Mouse (Mus musculus): ENCODE measurements around the gene Ppp1r16b. TPM values are rescaled to one million over a fixed set of nuclear protein-coding genes. Genes with fewer than 3 reads are reported as not detected.
A peak's percentile ranks its signal among the peaks of the same experiment; 100 is the strongest.
"Not testable (repeated sequence)": the region's sequence is repeated elsewhere in the genome, so short reads cannot be mapped to it uniquely, and the experiment has no call there.

Gene Ppp1r16b
- polyA plus RNA-seq, 1 experiment from 2014 or later = 4.0 TPM

DNA sequence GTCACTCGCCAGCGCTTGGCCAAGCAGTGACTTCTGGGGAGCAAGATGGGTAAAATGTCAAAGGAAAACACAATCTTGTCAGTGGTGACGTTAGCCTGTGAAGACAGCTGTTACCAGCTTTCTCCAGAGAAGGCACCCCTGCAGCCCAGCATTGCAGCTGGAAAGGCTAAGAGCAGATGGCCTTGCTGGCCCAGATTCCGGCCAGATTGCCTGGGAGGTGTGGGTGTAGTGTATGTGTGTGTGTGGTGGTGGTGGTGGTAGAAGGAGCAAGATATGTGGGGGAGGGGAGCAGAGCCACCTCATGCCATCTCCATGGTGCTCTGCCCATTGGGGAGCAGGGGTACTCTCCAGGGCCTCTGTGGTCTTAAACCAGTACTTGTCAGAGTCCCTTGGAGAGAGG, 67.9 kb downstream of the Ppp1r16b start:
- Histone ChIP-seq H3K9me3 (ENCODE audit: control insufficient read depth, low read length) (no peaks in the 10 kb centered on the region), H3K4me2 (ENCODE audit: low read depth) (no peak overlapping the region), H3K9ac (ENCODE audit: low read length) (no peak overlapping the region), H3K27ac (ENCODE audit: low read depth, low read length) (no peak overlapping the region), H3K4me3 (ENCODE audit: low read depth, low read length) (no peak overlapping the region), H3K27me3 (ENCODE audit: control insufficient read depth, insufficient read depth, low read length) (no peaks in the 10 kb centered on the region), H3K36me3 (ENCODE audit: control insufficient read depth, insufficient read depth, low read length) (no peaks in the 10 kb centered on the region), H3K4me1 (ENCODE audit: control insufficient read depth, insufficient read depth, low read length) (no peaks in the 10 kb centered on the region)
- DNase-seq (ENCODE audit: low spot score) (no peak), ATAC-seq (ENCODE audit: insufficient read depth, low FRiP score, low TSS enrichment) (no peak)
- WGBS = 69% methylated on average over 4 of the region's 4 CpGs

DNA sequence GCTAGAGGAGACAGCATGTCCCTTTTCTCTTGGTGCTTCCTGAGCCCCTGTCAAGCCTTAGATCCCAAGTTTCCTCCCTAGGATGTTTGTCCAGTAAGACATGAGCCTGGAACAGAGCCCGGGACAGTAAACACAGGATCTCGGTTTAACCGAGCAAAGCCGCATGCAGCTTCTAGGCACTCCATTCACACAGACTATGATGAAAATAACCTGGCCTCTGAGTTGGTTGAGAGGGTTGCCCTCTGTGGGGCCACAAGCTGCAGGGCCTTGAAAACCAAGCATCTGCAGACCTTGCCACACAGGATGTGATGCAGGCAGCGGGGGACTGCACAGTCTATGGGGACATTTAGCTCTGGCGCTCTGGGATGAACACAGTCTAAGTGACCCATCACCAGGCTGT, 68.7 kb downstream of the Ppp1r16b start:
- no peak for DNase-seq (ENCODE audit: low spot score)
- H3K4me3 ChIP-seq (ENCODE audit: low read depth, low read length) = no peak overlapping the region
- no peak overlapping the region for H3K4me2 ChIP-seq (ENCODE audit: low read depth)
- H3K4me1 ChIP-seq (ENCODE audit: control insufficient read depth, insufficient read depth, low read length) = no peaks in the 10 kb centered on the region
- no peaks in the 10 kb centered on the region for H3K9me3 ChIP-seq (ENCODE audit: control insufficient read depth, low read length)
- no peak for ATAC-seq (ENCODE audit: insufficient read depth, low FRiP score, low TSS enrichment)
- H3K36me3 ChIP-seq (ENCODE audit: control insufficient read depth, insufficient read depth, low read length) = no peaks in the 10 kb centered on the region
- H3K27me3 ChIP-seq (ENCODE audit: control insufficient read depth, insufficient read depth, low read length) = no peaks in the 10 kb centered on the region
- 92% methylated on average over 6 of the region's 6 CpGs for WGBS
- no peak overlapping the region for H3K9ac ChIP-seq (ENCODE audit: low read length)
- no peak overlapping the region for H3K27ac ChIP-seq (ENCODE audit: low read depth, low read length)

DNA sequence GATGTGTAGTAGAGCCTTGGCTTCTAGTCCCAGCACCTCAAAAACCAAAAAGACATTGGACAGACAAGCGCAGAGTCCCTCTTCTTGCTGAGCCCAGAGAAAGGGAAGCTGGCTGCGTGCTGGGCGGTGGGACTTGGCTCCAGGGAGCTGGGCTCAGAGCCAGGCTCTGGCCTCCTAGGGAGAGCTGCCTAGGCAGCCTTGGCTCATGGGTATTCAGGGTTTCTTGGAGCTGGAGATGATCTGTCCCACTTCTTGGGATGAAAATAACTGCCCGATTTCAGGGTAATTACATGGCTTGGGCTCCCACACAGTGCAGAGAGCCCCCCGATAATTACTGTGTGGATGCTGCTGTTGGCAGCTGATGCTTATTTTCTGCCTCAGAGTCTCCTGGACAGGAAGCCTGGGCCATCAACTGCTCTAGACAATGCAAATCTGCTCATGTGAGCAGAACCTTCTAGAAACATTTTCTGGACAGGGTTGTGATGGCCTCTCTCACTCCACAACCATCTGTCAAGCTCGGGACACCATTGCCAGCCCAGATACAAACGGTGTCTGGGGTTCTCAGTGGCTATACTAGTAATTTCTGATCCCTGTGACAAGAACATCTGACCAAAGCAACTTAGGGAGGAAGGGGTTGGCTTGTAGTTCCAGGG, 69.4 kb downstream of the Ppp1r16b start:
- H3K9me3 ChIP-seq (ENCODE audit: control insufficient read depth, low read length) = no peaks in the 10 kb centered on the region
- DNase-seq (ENCODE audit: low spot score) (no peak), ATAC-seq (ENCODE audit: insufficient read depth, low FRiP score, low TSS enrichment) (no peak)
- H3K4me2 ChIP-seq (ENCODE audit: low read depth) = no peak overlapping the region
- no peak overlapping the region for H3K4me3 ChIP-seq (ENCODE audit: low read depth, low read length)
- H3K9ac ChIP-seq (ENCODE audit: low read length) = no peak overlapping the region
- 85% methylated on average over 7 of the region's 7 CpGs for WGBS
- H3K36me3 ChIP-seq (ENCODE audit: control insufficient read depth, insufficient read depth, low read length) = no peaks in the 10 kb centered on the region
- no peak overlapping the region for H3K27ac ChIP-seq (ENCODE audit: low read depth, low read length)
- H3K4me1 ChIP-seq (ENCODE audit: control insufficient read depth, insufficient read depth, low read length) = no peaks in the 10 kb centered on the region
- no peaks in the 10 kb centered on the region for H3K27me3 ChIP-seq (ENCODE audit: control insufficient read depth, insufficient read depth, low read length)

DNA sequence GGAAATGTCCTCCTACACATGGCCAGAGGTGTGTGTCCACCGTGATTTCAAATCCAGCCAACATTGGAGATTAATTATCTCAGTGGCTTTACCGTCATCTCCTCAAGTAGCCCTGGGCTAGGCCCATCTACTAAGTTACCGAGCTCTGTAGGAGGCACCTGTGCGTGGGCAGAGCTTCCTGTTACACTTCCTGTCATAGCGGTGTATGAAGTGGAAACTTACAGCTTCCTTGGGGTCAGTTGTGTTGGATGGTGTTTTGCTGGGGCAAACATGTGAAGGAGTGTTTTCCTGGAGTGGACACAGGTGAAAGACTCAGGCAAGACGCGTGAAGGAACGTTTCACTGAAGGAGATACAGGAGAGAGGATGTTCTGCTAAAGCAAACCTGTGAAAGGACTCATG, 70.1 kb downstream of the Ppp1r16b start:
- 90% methylated on average over 8 of the region's 8 CpGs for WGBS
- H3K4me3 ChIP-seq (ENCODE audit: low read depth, low read length) = no peak overlapping the region
- no peak overlapping the region for H3K4me2 ChIP-seq (ENCODE audit: low read depth)
- DNase-seq (ENCODE audit: low spot score) (no peak), ATAC-seq (ENCODE audit: insufficient read depth, low FRiP score, low TSS enrichment) (no peak)
- no peaks in the 10 kb centered on the region for H3K36me3 ChIP-seq (ENCODE audit: control insufficient read depth, insufficient read depth, low read length)
- H3K9ac ChIP-seq (ENCODE audit: low read length) = no peak overlapping the region
- no peaks in the 10 kb centered on the region for H3K27me3 ChIP-seq (ENCODE audit: control insufficient read depth, insufficient read depth, low read length)
- no peaks in the 10 kb centered on the region for H3K4me1 ChIP-seq (ENCODE audit: control insufficient read depth, insufficient read depth, low read length)
- no peak overlapping the region for H3K27ac ChIP-seq (ENCODE audit: low read depth, low read length)
- no peaks in the 10 kb centered on the region for H3K9me3 ChIP-seq (ENCODE audit: control insufficient read depth, low read length)

DNA sequence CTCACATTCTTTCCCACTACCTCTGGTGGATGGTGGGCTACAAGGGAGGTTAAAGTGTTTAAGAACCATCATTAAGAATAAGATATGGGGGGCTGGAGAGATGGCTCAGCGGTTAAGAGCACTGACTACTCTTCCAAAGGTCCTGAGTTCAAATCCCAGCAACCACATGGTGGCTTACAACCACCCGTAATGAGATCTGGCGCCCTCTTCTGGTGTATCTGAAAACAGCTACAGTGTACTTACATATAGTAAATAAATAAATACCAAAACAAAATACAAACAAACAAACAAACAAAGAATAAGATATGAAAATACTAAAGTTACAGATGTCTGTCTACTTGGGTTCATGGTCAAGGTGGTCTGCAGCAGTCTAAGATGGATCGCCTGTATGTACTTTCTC, 71.0 kb downstream of the Ppp1r16b start:
- not testable (repeated sequence) for H3K4me1 ChIP-seq (ENCODE audit: control insufficient read depth, insufficient read depth, low read length); H3K9ac ChIP-seq (ENCODE audit: low read length); H3K4me3 ChIP-seq (ENCODE audit: low read depth, low read length); H3K27ac ChIP-seq (ENCODE audit: low read depth, low read length); DNase-seq (ENCODE audit: low spot score); H3K27me3 ChIP-seq (ENCODE audit: control insufficient read depth, insufficient read depth, low read length); ATAC-seq (ENCODE audit: insufficient read depth, low FRiP score, low TSS enrichment); H3K36me3 ChIP-seq (ENCODE audit: control insufficient read depth, insufficient read depth, low read length); H3K9me3 ChIP-seq (ENCODE audit: control insufficient read depth, low read length); H3K4me2 ChIP-seq (ENCODE audit: low read depth)
- WGBS = 83% methylated on average over 4 of the region's 4 CpGs

DNA sequence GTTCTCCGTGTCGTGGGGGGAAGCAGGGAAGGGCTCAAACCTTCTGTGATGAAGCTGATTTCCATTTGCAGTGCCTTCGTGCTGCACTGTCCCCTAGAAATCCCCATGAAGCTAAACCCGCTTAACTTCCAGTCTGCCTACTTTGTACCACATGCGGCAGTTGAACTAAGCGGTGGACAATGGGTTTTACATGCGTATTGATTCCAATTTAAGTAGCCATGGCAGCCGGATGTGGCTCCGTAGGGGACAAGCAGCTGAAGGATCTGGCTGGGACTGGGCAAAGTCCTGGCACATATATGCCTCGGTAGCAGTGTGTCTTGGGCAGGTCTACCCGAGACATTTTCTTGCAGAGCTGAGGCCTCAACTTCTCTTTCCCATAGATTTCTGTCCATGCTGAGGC, 73.4 kb downstream of the Ppp1r16b start:
- H3K9ac ChIP-seq (ENCODE audit: low read length) = no peak overlapping the region
- 0 out of 2 replicates have a peak, but pooled peaks have one; percentile 35 for ATAC-seq (ENCODE audit: insufficient read depth, low FRiP score, low TSS enrichment)
- no peaks in the 10 kb centered on the region for H3K4me1 ChIP-seq (ENCODE audit: control insufficient read depth, insufficient read depth, low read length)
- 0 out of 2 replicates have a peak, but pooled peaks cover 3% of the 10 kb centered on the region for H3K9me3 ChIP-seq (ENCODE audit: control insufficient read depth, low read length)
- DNase-seq (ENCODE audit: low spot score) = no peak
- no peak overlapping the region for H3K4me3 ChIP-seq (ENCODE audit: low read depth, low read length)
- no peak overlapping the region for H3K27ac ChIP-seq (ENCODE audit: low read depth, low read length)
- H3K27me3 ChIP-seq (ENCODE audit: control insufficient read depth, insufficient read depth, low read length) = no peaks in the 10 kb centered on the region
- H3K36me3 ChIP-seq (ENCODE audit: control insufficient read depth, insufficient read depth, low read length) = no peaks in the 10 kb centered on the region
- WGBS = 74% methylated on average over 11 of the region's 11 CpGs
- H3K4me2 ChIP-seq (ENCODE audit: low read depth) = no peak overlapping the region

DNA sequence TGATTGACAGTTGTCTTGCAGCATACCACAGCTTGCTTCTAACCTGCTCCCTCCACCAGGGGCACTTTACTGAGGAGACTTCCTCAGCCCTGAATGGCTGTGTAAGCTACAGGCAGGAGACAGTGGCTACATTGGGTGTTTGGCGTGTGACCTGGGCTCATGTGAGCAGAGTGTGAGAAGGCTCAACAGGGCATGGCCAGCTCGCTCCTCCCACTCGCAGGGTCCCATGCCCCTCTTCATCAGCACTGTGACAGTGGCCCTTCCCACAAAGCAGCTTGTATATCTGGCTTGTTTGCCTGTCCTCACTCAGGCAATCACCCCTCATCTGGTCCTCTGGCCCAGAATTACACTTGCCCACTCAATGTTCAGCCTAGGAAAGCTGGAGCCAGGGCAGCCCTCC, 73.9 kb downstream of the Ppp1r16b start:
- Histone ChIP-seq H3K4me3 (ENCODE audit: low read depth, low read length) (no peak overlapping the region), H3K9ac (ENCODE audit: low read length) (no peak overlapping the region), H3K36me3 (ENCODE audit: control insufficient read depth, insufficient read depth, low read length) (no peaks in the 10 kb centered on the region), H3K4me2 (ENCODE audit: low read depth) (no peak overlapping the region), H3K4me1 (ENCODE audit: control insufficient read depth, insufficient read depth, low read length) (no peaks in the 10 kb centered on the region), H3K9me3 (ENCODE audit: control insufficient read depth, low read length) (0 out of 2 replicates have a peak, but pooled peaks cover 3% of the 10 kb centered on the region), H3K27me3 (ENCODE audit: control insufficient read depth, insufficient read depth, low read length) (no peaks in the 10 kb centered on the region), H3K27ac (ENCODE audit: low read depth, low read length) (no peak overlapping the region)
- ATAC-seq (ENCODE audit: insufficient read depth, low FRiP score, low TSS enrichment) = no peak
- WGBS = 82% methylated on average over 3 of the region's 3 CpGs
- no peak for DNase-seq (ENCODE audit: low spot score)

DNA sequence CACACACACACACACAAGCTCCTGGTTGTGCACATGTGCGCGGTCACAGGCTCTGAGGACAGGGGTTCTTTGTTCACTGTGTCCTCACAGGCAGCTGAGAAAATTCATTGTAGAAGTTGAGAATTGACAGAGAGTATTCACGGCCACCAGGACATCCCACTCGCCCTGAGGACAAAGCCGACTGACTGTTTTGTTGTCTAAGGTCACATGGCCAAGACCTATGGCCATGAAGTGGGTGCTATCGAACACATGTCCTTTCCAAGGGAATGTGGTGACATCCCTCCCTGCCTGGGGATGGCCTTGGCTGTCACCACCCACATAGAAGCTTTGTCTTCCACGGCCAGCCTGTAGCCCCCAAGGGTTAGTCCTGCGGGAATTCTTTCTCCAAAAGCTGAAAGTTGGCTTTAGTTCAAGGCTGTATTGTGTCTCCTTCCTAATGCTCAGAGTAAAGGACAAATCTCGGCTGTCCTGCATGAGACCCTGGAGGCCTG, 75.9 kb downstream of the Ppp1r16b start:
- ATAC-seq (ENCODE audit: insufficient read depth, low FRiP score, low TSS enrichment) (0 out of 2 replicates have a peak, but pooled peaks have one; percentile 58), DNase-seq (ENCODE audit: low spot score) (no peak)
- Histone ChIP-seq H3K4me1 (ENCODE audit: control insufficient read depth, insufficient read depth, low read length) (no peaks in the 10 kb centered on the region), H3K9me3 (ENCODE audit: control insufficient read depth, low read length) (0 out of 2 replicates have a peak, but pooled peaks cover 3% of the 10 kb centered on the region), H3K27ac (ENCODE audit: low read depth, low read length) (no peak overlapping the region), H3K36me3 (ENCODE audit: control insufficient read depth, insufficient read depth, low read length) (no peaks in the 10 kb centered on the region), H3K4me2 (ENCODE audit: low read depth) (no peak overlapping the region), H3K27me3 (ENCODE audit: control insufficient read depth, insufficient read depth, low read length) (no peaks in the 10 kb centered on the region), H3K4me3 (ENCODE audit: low read depth, low read length) (no peak overlapping the region), H3K9ac (ENCODE audit: low read length) (no peak overlapping the region)
- WGBS = 61% methylated on average over 9 of the region's 9 CpGs

DNA sequence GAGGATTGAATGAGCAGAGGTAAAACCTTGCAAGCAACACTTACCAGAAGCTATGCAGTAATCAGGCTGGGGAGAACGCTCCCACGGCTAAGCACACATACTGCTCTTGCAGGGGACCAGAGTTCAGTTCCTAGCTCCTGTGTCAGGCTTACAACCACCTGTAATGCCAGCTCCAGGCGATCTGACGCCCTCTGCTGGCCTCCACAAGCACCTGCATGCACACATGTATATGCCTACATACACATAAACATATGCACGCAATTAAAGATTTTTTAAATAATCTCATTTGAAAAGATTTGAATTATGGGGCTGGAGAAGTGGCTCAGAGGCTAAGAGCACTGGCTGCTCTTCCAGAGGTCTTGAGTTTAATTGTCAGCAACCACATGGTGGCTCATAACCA, 77.2 kb downstream of the Ppp1r16b start:
- H3K27ac ChIP-seq (ENCODE audit: low read depth, low read length) = no peak overlapping the region
- H3K4me1 ChIP-seq (ENCODE audit: control insufficient read depth, insufficient read depth, low read length) = no peaks in the 10 kb centered on the region
- H3K9me3 ChIP-seq (ENCODE audit: control insufficient read depth, low read length) = 0 out of 2 replicates have a peak, but pooled peaks cover 3% of the 10 kb centered on the region
- 77% methylated on average over 5 of the region's 5 CpGs for WGBS
- H3K9ac ChIP-seq (ENCODE audit: low read length) = no peak overlapping the region
- DNase-seq (ENCODE audit: low spot score) (no peak), ATAC-seq (ENCODE audit: insufficient read depth, low FRiP score, low TSS enrichment) (no peak)
- no peaks in the 10 kb centered on the region for H3K27me3 ChIP-seq (ENCODE audit: control insufficient read depth, insufficient read depth, low read length)
- no peak overlapping the region for H3K4me3 ChIP-seq (ENCODE audit: low read depth, low read length)
- no peaks in the 10 kb centered on the region for H3K36me3 ChIP-seq (ENCODE audit: control insufficient read depth, insufficient read depth, low read length)
- H3K4me2 ChIP-seq (ENCODE audit: low read depth) = no peak overlapping the region

Measured in neural tube, embryonic 11.5 days (tissue).